Mouse (Mus musculus): ENCODE results near the gene Cyp2c38. TPM values are rescaled to one million over a fixed set of nuclear protein-coding genes. Genes with fewer than 3 reads are reported as not detected.

Cyp2c38 gene
- not detected for total RNA-seq (2023)

DNA sequence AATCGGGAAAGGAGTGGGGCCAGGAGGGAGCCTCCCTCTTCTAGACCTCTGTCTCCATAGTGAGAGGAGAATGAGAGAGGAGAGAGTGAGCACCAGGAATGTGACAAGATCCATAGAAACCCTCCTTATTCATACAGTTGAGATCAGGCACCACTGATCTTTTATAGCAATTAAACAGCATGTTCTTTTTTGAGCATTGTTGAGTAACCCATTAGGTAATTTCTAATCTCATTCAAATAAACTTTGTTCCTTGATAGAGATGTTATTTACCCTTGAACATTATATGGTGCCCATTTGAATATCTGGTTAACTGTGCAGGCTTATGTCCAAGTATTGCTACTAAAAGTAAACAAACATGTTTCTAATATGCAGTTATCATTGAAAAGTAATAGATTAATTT is at the start of gene Cyp2c38:
TSS of gene Cyp2c38 (minus strand) at position 135 of the 400 bp plus-strand sequence.

DNA sequence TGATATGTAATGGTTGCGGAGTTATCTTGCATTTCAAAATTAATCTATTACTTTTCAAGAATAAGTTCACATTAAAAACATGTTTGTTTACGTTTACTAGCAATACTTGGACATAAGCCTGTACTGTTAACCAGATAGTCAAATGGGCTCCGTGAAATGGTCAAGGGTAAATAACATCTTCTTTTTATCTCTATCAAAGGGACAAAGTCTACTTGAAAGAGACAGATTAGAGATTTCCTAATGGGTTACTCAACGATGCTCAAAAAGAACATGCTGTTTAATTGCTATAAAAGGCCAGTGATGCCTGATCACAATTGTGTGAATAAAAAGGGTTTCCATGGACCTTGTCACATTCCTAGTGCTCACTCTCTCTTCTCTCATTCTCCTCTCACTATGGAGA is 47.7 kb upstream of the Cyp2c38 start, which contains the start of gene Cyp2c39:
TSS of gene Cyp2c39 (plus strand) at position 329 of the 400 bp plus-strand sequence.

Other genes starting within 250 kb of the Cyp2c38 start
- not detected for gene Cyp2c29, start 193.7 kb downstream of the Cyp2c38 start, total RNA-seq (2023)
- gene Cyp2c39, start 47.8 kb upstream of the Cyp2c38 start, total RNA-seq (2023) = not detected
- not detected for gene Cyp2c67, start 186.0 kb upstream of the Cyp2c38 start, total RNA-seq (2023)

Measured in CD4-positive naive resting alpha-beta T cell, adult 76 days (primary cell).